Mouse (Mus musculus): ENCODE measurements around the gene Zfp810. TPM values are rescaled to one million over a fixed set of nuclear protein-coding genes. Genes with fewer than 3 reads are reported as not detected.
"Not testable (repeated sequence)": the region's sequence is repeated elsewhere in the genome, so short reads cannot be mapped to it uniquely, and the experiment has no call there.

The Zfp810 gene
- total and polyA plus RNA-seq, 3 experiments: 4.3 to 6.7 (median 4.3) TPM

DNA sequence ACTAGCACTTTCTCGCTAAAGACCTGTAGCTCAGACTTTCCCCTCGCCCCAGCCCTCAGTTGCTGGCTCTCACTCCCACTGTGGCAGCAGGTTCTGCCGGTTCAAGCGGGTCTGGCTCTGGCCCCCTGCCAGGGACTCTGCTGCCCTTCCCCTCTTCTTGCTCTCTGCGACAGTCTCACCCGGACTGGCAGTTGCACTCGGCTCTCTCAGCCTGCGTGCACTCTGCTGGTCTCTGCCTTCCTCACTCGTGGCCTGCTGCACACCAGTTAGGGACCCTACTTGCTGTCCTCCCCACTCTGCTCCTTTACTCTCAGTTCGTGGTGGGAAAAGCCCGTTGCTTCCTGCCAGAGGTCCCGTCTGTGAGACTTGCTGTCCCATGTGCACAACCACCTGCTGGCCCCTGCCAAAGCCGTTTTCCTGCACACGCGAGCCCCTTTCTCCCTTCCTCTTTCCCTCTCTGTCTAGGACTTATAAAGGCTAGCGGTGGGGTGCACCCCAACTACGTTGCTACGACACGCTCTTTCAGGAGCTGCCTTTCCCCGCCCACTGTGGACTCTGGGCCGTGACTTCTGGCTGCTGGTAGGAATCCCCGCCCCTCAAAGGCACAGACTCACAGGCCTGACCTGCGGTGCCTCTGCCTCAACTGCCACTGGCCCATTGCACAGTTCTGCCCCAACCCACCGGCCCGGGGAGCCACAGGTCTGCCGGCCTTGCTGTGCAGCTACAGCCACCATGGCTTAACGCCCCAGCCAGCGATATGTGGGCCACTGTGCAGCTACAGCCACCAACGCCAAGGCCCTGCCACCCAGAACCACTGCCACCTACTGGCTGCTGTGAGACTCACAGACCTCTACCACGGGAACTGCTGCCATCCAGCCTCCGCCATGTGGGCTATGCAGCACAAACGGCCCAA lies 20.3 kb upstream of the Zfp810 start:
- H3K9ac ChIP-seq (ENCODE audit: low read depth, low read length): peak overlapping the region; percentile 77
- H3K27me3 ChIP-seq (ENCODE audit: control insufficient read depth, insufficient read depth, low read length): no peaks in the 10 kb centered on the region
- DNase-seq: peak; percentile 89 to 91
- no peaks in the 10 kb centered on the region for H3K79me2 ChIP-seq (replicated peaks; ENCODE audit: control insufficient read depth, insufficient read depth, low read length)
- no peaks in the 10 kb centered on the region for H3K36me3 ChIP-seq (ENCODE audit: control insufficient read depth, insufficient read depth, low read length)
- intact Hi-C loops (cut with DNase I): loop anchor here (2.0 to 5.0 kb wide), 3 partner anchors 19 to 100 kb away; partner anchors contain the start of genes 9530077C05Rik and Zfp809
- H3K4me3 ChIP-seq: peak overlapping the region; percentile 69
- TF ChIP-seq CTCF (IDR thresholded peaks at IDR 0.05) (no peak; the same call in 1 of the 2 replicates), EP300 (IDR thresholded peaks at IDR 0.05; ENCODE audit: insufficient read depth, low read depth, low read length) (no peak), POLR2A (IDR thresholded peaks at IDR 0.05; ENCODE audit: insufficient read depth, low read depth, low read length) (peak; percentile 74)
- WGBS: 2% methylated on average over 32 of the region's 32 CpGs
- peak overlapping the region; percentile 69 for H3K27ac ChIP-seq
- no peaks in the 10 kb centered on the region for H3K4me1 ChIP-seq (ENCODE audit: control insufficient read depth, insufficient read depth, low read length)

DNA sequence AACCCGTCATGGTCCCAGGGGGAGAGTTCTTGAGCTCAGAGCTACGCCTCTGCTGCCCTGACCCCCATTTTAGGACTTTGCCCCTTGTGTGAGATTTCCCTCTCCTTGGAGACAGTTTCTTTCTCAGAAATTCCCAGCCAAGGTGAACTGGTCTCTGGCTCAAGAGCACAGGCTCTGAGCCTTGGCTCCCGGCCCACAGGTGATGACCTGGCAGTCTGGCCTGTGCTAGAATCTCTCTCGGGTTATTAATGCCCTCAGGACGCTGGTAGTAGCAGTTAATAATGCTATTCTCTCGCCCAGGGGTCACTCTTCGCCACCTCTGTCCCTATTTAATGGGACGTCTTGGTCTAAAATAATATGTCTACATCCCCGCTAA lies 19.6 kb upstream of the Zfp810 start:
- WGBS: 25% methylated on average over 9 of the region's 9 CpGs
- H3K4me3 ChIP-seq: peak overlapping the region; percentile 69
- H3K27ac ChIP-seq: peak overlapping the region; percentile 69
- TF ChIP-seq EP300 (IDR thresholded peaks at IDR 0.05; ENCODE audit: insufficient read depth, low read depth, low read length) (no peak), CTCF (IDR thresholded peaks at IDR 0.05) (no peak), POLR2A (IDR thresholded peaks at IDR 0.05; ENCODE audit: insufficient read depth, low read depth, low read length) (no peak)
- H3K79me2 ChIP-seq (replicated peaks; ENCODE audit: control insufficient read depth, insufficient read depth, low read length): no peaks in the 10 kb centered on the region
- DNase-seq: peak; percentile 37 to 41
- intact Hi-C loops (cut with DNase I): loop anchor here (2.0 to 5.0 kb wide), 3 partner anchors 18 to 100 kb away; partner anchors contain the start of genes 9530077C05Rik and Zfp809
- no peaks in the 10 kb centered on the region for H3K27me3 ChIP-seq (ENCODE audit: control insufficient read depth, insufficient read depth, low read length)
- no peaks in the 10 kb centered on the region for H3K36me3 ChIP-seq (ENCODE audit: control insufficient read depth, insufficient read depth, low read length)
- no peaks in the 10 kb centered on the region for H3K4me1 ChIP-seq (ENCODE audit: control insufficient read depth, insufficient read depth, low read length)
- peak overlapping the region; percentile 77 for H3K9ac ChIP-seq (ENCODE audit: low read depth, low read length)

DNA sequence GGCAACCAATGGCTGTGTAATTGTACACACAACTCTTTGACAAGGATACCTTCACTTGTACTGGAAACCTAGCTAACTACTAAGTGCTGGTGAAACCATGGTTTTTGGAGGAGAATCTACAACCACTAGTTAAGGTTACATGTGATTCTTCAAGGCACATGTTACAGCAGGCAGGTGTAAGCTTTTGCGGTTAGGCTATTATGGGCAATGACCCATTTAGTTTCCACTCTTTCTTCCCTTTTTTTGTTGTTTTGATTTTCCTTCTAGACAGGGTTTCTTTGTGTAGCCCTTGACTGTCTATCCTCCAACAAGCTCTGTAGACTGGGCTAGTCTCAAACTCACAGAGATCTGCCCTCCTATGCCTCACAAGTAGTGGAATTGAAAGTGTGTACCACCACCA lies 17.1 kb upstream of the Zfp810 start:
- Histone ChIP-seq H3K36me3 (ENCODE audit: control insufficient read depth, insufficient read depth, low read length) (no peaks in the 10 kb centered on the region), H3K27ac (no peak overlapping the region), H3K9ac (ENCODE audit: low read depth, low read length) (no peak overlapping the region), H3K79me2 (replicated peaks; ENCODE audit: control insufficient read depth, insufficient read depth, low read length) (no peaks in the 10 kb centered on the region), H3K4me1 (ENCODE audit: control insufficient read depth, insufficient read depth, low read length) (no peaks in the 10 kb centered on the region), H3K27me3 (ENCODE audit: control insufficient read depth, insufficient read depth, low read length) (no peaks in the 10 kb centered on the region), H3K4me3 (no peak overlapping the region)
- TF ChIP-seq EP300 (IDR thresholded peaks at IDR 0.05; ENCODE audit: insufficient read depth, low read depth, low read length) (no peak), POLR2A (IDR thresholded peaks at IDR 0.05; ENCODE audit: insufficient read depth, low read depth, low read length) (no peak)
- no peak for DNase-seq
- intact Hi-C loops (cut with DNase I): no loop called here
- 93% methylated on average over 1 of the region's 1 CpGs for WGBS

DNA sequence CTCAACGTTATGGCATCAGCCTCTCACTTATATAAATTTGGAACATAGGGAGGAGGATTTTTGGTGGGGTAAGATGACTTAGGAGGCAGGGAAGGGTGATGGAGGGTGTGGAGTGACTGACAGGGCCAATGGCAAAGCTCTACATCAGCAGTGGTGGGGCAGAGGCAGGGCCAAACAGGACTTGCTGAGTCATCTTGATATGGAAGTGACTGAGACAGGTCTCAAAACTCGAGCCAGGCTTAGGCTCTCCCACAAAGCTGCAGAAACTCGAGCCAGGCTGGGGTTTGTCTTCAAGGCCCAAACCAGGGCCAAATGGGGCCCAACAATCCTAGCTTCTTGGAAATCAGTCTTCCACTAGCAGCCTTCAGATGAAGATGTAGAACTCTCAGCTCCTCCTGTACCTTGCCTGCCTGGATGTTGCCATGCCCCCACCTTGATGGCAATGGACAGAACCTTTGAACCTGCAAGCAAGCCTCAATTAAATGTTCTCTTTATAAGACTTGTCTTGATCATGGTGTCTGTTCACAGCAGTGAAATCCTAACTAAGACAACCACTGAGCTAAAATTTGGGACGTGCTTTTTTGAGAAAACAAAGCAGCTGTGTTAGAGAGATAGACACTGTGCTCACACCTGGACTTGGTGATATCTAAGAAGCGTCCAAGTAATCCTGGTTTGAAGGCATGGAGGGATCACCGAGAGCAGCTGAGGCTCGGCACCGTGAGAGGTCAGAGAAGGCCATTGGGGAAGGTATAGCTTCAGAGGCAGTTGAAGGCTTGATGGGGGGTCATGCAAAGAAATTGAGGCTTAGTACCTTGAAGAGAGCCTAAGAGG lies 15.1 kb upstream of the Zfp810 start:
- WGBS: 71% methylated on average over 8 of the region's 8 CpGs
- no peak for DNase-seq

DNA sequence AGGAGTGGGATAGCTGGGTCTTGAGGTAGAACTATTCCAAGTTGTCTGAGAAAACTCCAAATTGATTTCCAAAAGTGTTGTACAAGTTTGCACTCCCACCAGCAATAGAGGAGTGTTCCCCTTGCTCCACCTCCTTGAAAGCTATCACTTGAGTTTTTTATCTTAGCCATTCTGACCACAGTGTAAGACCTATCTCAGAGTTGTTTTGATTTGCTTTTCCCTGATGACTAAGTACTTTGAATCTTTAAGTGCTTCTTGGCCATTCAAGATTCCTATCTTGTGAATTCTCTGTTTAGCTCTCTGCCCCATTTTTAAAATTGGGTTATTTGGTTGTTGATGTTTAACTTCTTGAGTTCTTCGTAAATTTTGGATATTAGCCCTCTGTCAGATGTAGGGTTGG lies 11.7 kb upstream of the Zfp810 start:
- intact Hi-C loops (cut with DNase I): no loop called here
- 86% methylated on average over 1 of the region's 1 CpGs for WGBS

More for the DNA sequence above, 15.1 kb upstream of the Zfp810 start:
- H3K27me3 ChIP-seq (ENCODE audit: control insufficient read depth, insufficient read depth, low read length): no peaks in the 10 kb centered on the region
- H3K36me3 ChIP-seq (ENCODE audit: control insufficient read depth, insufficient read depth, low read length): no peaks in the 10 kb centered on the region
- H3K4me1 ChIP-seq (ENCODE audit: control insufficient read depth, insufficient read depth, low read length): no peaks in the 10 kb centered on the region
- H3K27ac ChIP-seq: no peak overlapping the region
- no peak overlapping the region for H3K4me3 ChIP-seq
- TF ChIP-seq POLR2A (IDR thresholded peaks at IDR 0.05; ENCODE audit: insufficient read depth, low read depth, low read length) (no peak), CTCF (IDR thresholded peaks at IDR 0.05) (no peak), EP300 (IDR thresholded peaks at IDR 0.05; ENCODE audit: insufficient read depth, low read depth, low read length) (no peak)
- H3K79me2 ChIP-seq (replicated peaks; ENCODE audit: control insufficient read depth, insufficient read depth, low read length): no peaks in the 10 kb centered on the region
- no peak overlapping the region for H3K9ac ChIP-seq (ENCODE audit: low read depth, low read length)
- intact Hi-C loops (cut with DNase I): no loop called here

DNA sequence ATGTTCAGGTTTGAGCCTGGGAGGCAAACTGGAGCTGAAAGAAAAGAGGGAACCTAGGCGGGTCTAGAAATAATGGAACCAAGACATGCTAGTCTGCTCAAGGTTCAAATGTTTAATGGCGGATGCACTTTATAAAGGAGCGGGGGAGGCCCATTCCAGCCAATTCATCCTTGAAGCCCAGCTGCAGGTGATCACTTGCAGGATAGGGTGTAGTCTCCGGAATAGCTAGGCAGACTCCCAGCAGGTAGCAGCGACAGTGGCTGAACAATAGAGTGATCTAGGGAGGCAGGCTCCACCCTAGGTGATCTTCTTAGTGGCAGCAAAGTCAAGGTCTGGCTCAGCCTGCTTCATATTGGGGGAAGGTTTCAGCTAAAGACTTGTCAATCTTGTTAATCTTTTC lies 8.6 kb upstream of the Zfp810 start:
- H3K27ac ChIP-seq; DNase-seq; H3K9ac ChIP-seq (ENCODE audit: low read depth, low read length); intact Hi-C loops (cut with DNase I); H3K4me3 ChIP-seq; H3K27me3 ChIP-seq (ENCODE audit: control insufficient read depth, insufficient read depth, low read length); H3K36me3 ChIP-seq (ENCODE audit: control insufficient read depth, insufficient read depth, low read length); H3K79me2 ChIP-seq (replicated peaks; ENCODE audit: control insufficient read depth, insufficient read depth, low read length); H3K4me1 ChIP-seq (ENCODE audit: control insufficient read depth, insufficient read depth, low read length): not testable (repeated sequence)
- 73% methylated on average over 5 of the region's 5 CpGs for WGBS

More for the DNA sequence above, 11.7 kb upstream of the Zfp810 start:
- DNase-seq: no peak
- TF ChIP-seq CTCF (IDR thresholded peaks at IDR 0.05) (no peak), POLR2A (IDR thresholded peaks at IDR 0.05; ENCODE audit: insufficient read depth, low read depth, low read length) (no peak), EP300 (IDR thresholded peaks at IDR 0.05; ENCODE audit: insufficient read depth, low read depth, low read length) (no peak)
- Histone ChIP-seq H3K4me3 (no peak overlapping the region), H3K27me3 (ENCODE audit: control insufficient read depth, insufficient read depth, low read length) (no peaks in the 10 kb centered on the region), H3K36me3 (ENCODE audit: control insufficient read depth, insufficient read depth, low read length) (no peaks in the 10 kb centered on the region), H3K9ac (ENCODE audit: low read depth, low read length) (no peak overlapping the region), H3K27ac (no peak overlapping the region), H3K79me2 (replicated peaks; ENCODE audit: control insufficient read depth, insufficient read depth, low read length) (no peaks in the 10 kb centered on the region), H3K4me1 (ENCODE audit: control insufficient read depth, insufficient read depth, low read length) (no peaks in the 10 kb centered on the region)

Measured in heart, adult 2 months (tissue).